Mouse (Mus musculus): Measurements from ENCODE around the gene Chn1. TPM values are rescaled to one million over a fixed set of nuclear protein-coding genes. Genes with fewer than 3 reads are reported as not detected.

Gene Chn1
- polyA plus RNA-seq, 1 experiment from 2014 or later = 86.7 TPM

DNA sequence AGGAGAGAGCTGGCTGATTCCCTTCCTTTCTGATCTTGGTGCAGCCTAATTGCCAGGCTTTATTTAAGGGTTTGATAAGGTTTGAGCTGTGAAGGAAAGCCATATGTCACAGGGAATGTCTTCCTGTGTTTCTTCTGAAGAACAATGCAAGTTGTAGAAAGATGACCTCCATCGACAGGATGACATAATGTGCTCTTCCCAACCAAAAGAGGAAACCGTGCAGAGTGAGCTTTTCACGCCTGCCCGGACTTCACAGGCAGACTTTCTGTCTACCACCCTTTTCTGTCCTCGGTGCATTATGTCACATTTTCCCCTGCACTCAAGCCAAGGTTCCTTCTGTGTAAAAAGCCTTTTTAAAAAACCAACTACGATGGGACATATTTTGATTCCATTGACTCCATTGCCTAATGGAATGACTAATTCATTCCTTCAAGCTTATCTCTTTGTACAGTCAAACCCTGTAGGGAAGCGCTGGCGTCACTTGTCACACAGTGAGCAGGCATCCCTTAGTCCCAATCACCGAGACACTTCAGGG lies 7.3 kb upstream of the Chn1 start:
- ATAC-seq (ENCODE audit: low FRiP score) = no peak
- 72% methylated on average over 9 of the region's 9 CpGs for WGBS
- Histone ChIP-seq H3K4me1 (ENCODE audit: control insufficient read depth, insufficient read depth, low read length) (no peaks in the 10 kb centered on the region), H3K9ac (ENCODE audit: low read length) (no peak overlapping the region), H3K27me3 (ENCODE audit: control insufficient read depth, insufficient read depth, low read length) (no peaks in the 10 kb centered on the region), H3K27ac (ENCODE audit: low read depth, low read length) (no peak overlapping the region), H3K4me3 (ENCODE audit: low read depth, low read length) (no peak overlapping the region), H3K36me3 (ENCODE audit: control insufficient read depth, insufficient read depth, low read length) (no peaks in the 10 kb centered on the region), H3K4me2 (no peak overlapping the region), H3K9me3 (ENCODE audit: control insufficient read depth, low read length) (no peaks in the 10 kb centered on the region)
- DNase-seq (ENCODE audit: low spot score, missing footprints) = no peak

DNA sequence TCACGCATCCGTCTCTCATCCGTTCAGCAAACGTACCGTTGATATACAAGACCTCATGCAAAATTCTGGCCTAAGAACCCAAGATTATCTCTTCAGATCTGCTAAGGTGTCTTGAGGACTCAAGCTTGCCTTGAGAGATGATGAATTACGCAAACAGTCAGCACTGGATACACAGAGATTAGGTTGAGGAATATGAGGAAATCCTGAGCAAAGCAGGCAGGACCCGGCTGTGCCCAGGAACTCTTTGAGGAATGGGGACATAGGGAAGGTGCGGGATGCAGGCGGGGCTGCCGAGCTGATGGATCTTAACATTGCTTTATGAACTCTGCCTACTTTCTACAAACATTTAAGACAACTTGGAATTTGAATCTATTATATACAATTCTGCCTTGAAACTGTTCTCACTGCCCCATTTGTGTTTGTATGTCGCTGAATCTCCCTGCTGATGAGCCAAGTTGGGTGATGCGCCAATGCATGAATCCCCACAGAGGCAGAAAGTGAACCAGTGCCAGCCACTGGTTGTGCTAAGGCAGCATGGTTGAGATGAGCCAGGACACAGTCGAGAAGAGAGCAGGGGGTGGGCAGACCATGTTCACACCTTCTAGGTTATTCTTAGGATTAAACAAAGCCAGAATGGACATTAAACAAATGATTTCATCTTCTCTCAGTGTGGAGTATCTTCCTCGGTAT lies 5.3 kb upstream of the Chn1 start:
- no peaks in the 10 kb centered on the region for H3K9me3 ChIP-seq (ENCODE audit: control insufficient read depth, low read length)
- H3K27ac ChIP-seq (ENCODE audit: low read depth, low read length) = no peak overlapping the region
- no peaks in the 10 kb centered on the region for H3K4me1 ChIP-seq (ENCODE audit: control insufficient read depth, insufficient read depth, low read length)
- no peak overlapping the region for H3K9ac ChIP-seq (ENCODE audit: low read length)
- DNase-seq (ENCODE audit: low spot score, missing footprints) (no peak), ATAC-seq (ENCODE audit: low FRiP score) (no peak)
- WGBS = 82% methylated on average over 14 of the region's 14 CpGs
- H3K36me3 ChIP-seq (ENCODE audit: control insufficient read depth, insufficient read depth, low read length) = no peaks in the 10 kb centered on the region
- H3K4me2 ChIP-seq = no peak overlapping the region
- H3K4me3 ChIP-seq (ENCODE audit: low read depth, low read length) = no peak overlapping the region
- no peaks in the 10 kb centered on the region for H3K27me3 ChIP-seq (ENCODE audit: control insufficient read depth, insufficient read depth, low read length)

DNA sequence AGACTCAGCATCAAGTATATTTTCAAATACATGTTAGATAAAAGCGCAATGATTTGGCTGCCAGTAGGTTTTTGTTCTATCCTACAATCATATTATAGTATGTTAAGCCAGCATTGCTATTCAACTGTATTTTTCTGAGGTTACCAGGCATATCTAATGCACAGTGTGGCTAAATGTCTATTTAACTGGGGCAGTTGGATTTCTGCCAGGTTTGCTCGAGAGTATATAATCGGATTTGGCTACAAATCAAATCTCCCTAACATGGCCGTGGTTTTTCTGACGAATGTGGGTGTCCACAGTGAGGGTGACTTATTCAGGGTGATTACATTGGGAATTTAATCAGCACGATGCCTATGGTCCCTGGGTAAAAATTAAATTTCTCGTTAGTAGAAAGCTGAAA lies 4.7 kb upstream of the Chn1 start:
- Histone ChIP-seq H3K36me3 (ENCODE audit: control insufficient read depth, insufficient read depth, low read length) (no peaks in the 10 kb centered on the region), H3K4me2 (no peak overlapping the region), H3K9ac (ENCODE audit: low read length) (no peak overlapping the region), H3K4me1 (ENCODE audit: control insufficient read depth, insufficient read depth, low read length) (no peaks in the 10 kb centered on the region), H3K9me3 (ENCODE audit: control insufficient read depth, low read length) (no peaks in the 10 kb centered on the region), H3K27me3 (ENCODE audit: control insufficient read depth, insufficient read depth, low read length) (no peaks in the 10 kb centered on the region), H3K4me3 (ENCODE audit: low read depth, low read length) (no peak overlapping the region), H3K27ac (ENCODE audit: low read depth, low read length) (no peak overlapping the region)
- ATAC-seq (ENCODE audit: low FRiP score) (no peak), DNase-seq (ENCODE audit: low spot score, missing footprints) (no peak)
- WGBS = 71% methylated on average over 7 of the region's 7 CpGs

DNA sequence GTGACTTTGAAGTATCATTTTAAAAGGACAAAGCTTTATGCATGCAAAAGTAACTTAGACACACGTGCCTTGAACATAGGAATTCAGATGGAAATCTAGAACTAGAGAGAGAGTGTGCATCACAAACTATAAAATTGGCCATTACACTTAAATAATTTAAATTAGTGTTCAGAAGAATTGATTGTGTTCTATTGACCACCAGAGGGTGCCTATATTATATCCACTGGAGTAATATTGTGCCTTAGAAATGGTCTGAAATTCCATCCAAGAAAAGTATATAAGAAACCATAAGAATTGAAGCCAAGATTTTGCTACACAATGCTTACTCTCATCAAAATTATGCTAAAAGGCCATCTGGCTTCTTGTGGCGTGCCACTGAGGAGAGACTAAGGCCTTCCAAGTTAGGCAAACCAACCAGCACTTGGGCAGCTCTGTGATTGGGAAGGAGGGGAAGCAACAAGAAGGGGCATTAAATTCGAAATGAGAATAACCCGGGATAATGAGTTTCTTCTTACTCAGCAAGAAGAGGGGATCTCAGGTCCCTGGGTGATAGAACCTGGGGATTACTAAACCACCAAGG lies 4.0 kb upstream of the Chn1 start:
- Histone ChIP-seq H3K4me1 (ENCODE audit: control insufficient read depth, insufficient read depth, low read length) (0 out of 2 replicates have a peak, but pooled peaks cover 2% of the 10 kb centered on the region), H3K27me3 (ENCODE audit: control insufficient read depth, insufficient read depth, low read length) (no peaks in the 10 kb centered on the region), H3K27ac (ENCODE audit: low read depth, low read length) (no peak overlapping the region), H3K36me3 (ENCODE audit: control insufficient read depth, insufficient read depth, low read length) (no peaks in the 10 kb centered on the region), H3K9me3 (ENCODE audit: control insufficient read depth, low read length) (no peaks in the 10 kb centered on the region), H3K4me3 (ENCODE audit: low read depth, low read length) (no peak overlapping the region), H3K4me2 (no peak overlapping the region), H3K9ac (ENCODE audit: low read length) (no peak overlapping the region)
- ATAC-seq (ENCODE audit: low FRiP score) (no peak), DNase-seq (ENCODE audit: low spot score, missing footprints) (no peak)
- 77% methylated on average over 4 of the region's 4 CpGs for WGBS

DNA sequence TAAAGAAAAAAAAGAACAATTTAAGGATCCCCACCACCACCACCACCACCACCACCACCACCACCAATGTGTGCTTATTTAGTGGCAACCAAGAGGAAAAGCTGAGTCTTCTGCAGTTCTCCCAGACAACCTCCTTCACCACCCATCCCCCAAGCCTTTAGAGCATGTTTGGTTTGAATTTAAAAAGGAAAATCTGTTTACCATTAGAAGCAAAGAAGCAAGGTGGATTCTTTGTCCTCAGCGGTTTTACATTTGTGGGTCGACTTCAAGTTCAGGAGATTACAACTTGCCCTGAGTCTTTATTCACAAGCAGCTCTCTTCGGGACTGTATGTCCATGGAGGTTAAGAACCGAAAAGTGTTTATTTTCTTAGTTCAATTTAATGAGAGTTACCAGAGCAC lies 1.8 kb upstream of the Chn1 start:
- Histone ChIP-seq H3K36me3 (ENCODE audit: control insufficient read depth, insufficient read depth, low read length) (no peaks in the 10 kb centered on the region), H3K27me3 (ENCODE audit: control insufficient read depth, insufficient read depth, low read length) (no peaks in the 10 kb centered on the region), H3K27ac (ENCODE audit: low read depth, low read length) (no peak overlapping the region), H3K4me3 (ENCODE audit: low read depth, low read length) (no peak overlapping the region), H3K9ac (ENCODE audit: low read length) (no peak overlapping the region), H3K4me2 (no peak overlapping the region), H3K4me1 (ENCODE audit: control insufficient read depth, insufficient read depth, low read length) (peaks cover 13% of the 10 kb centered on the region; the same call in 1 of the 2 replicates), H3K9me3 (ENCODE audit: control insufficient read depth, low read length) (no peaks in the 10 kb centered on the region)
- ATAC-seq (ENCODE audit: low FRiP score) (no peak), DNase-seq (ENCODE audit: low spot score, missing footprints) (no peak)
- 22% methylated on average over 4 of the region's 4 CpGs for WGBS

DNA sequence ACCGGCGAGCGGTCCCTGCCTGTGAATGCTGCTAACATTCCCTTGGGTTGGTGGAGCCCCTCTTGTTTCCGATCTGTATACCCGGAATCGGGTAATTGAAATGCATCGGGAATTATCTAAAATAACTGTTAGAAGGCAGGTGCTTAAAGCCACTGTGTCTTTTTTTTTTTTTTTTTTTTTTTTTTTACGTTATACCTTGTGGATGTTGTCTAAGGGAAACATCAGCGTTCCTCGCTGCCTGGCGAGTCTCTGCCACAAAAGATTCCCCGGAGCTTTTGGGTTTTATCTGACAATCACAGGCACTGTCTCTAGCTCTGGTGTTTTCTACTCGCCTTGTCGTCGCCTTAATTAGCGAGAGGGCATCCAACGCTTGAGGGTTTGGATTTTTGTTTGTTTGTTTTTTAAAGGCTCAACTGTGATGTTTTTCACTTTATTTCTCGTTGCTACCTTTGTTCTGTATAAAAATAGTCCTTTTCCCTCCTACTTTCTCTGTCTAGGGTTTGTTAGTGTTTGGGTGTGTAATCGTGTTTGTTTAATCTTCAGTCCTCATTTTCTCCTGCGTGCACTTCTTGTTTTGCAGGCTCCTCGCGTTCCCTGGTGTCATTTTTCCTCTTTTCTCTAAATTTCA lies 651 bp upstream of the Chn1 start:
- Histone ChIP-seq H3K9ac (ENCODE audit: low read length) (peak overlapping the region; percentile 93), H3K4me2 (peak overlapping the region; percentile 57), H3K4me3 (ENCODE audit: low read depth, low read length) (peak overlapping the region; percentile 93), H3K36me3 (ENCODE audit: control insufficient read depth, insufficient read depth, low read length) (no peaks in the 10 kb centered on the region), H3K9me3 (ENCODE audit: control insufficient read depth, low read length) (no peaks in the 10 kb centered on the region), H3K27me3 (ENCODE audit: control insufficient read depth, insufficient read depth, low read length) (no peaks in the 10 kb centered on the region), H3K27ac (ENCODE audit: low read depth, low read length) (peak overlapping the region; percentile 78), H3K4me1 (ENCODE audit: control insufficient read depth, insufficient read depth, low read length) (peaks cover 13% of the 10 kb centered on the region; the same call in 1 of the 2 replicates)
- ATAC-seq (ENCODE audit: low FRiP score) (peak; percentile 52), DNase-seq (ENCODE audit: low spot score, missing footprints) (peak; percentile 93)
- under 1% methylated on average over 22 of the region's 22 CpGs for WGBS

DNA sequence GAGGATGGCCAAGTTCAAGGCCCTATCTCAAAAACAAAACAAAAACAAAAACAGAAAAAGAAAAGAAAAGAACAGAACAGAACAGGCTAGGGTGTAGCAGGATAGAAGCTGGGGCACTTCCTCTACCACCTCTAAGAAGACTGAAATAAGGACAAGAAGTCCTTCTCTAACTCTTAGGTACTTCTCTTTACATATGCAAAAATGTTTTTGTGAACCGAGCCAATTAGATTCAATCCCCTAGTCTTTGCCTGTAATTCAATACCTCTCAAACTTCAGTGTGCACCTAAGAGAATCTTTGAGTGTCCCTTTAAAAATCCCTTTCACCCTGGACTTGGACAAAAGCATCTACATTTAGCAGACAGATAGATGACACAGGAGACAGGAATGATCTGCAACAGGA lies 2.2 kb downstream of the Chn1 start:
- H3K4me2 ChIP-seq = peak overlapping the region; percentile 57
- ATAC-seq (ENCODE audit: low FRiP score) (no peak), DNase-seq (ENCODE audit: low spot score, missing footprints) (no peak)
- no peak overlapping the region; the same call in 1 of the 2 replicates for H3K9ac ChIP-seq (ENCODE audit: low read length)
- WGBS = 24% methylated on average over 1 of the region's 1 CpGs
- no peaks in the 10 kb centered on the region for H3K9me3 ChIP-seq (ENCODE audit: control insufficient read depth, low read length)
- no peaks in the 10 kb centered on the region for H3K27me3 ChIP-seq (ENCODE audit: control insufficient read depth, insufficient read depth, low read length)
- H3K27ac ChIP-seq (ENCODE audit: low read depth, low read length) = no peak overlapping the region
- peaks cover 13% of the 10 kb centered on the region; the same call in 1 of the 2 replicates for H3K4me1 ChIP-seq (ENCODE audit: control insufficient read depth, insufficient read depth, low read length)
- H3K36me3 ChIP-seq (ENCODE audit: control insufficient read depth, insufficient read depth, low read length) = no peaks in the 10 kb centered on the region
- no peak overlapping the region for H3K4me3 ChIP-seq (ENCODE audit: low read depth, low read length)

DNA sequence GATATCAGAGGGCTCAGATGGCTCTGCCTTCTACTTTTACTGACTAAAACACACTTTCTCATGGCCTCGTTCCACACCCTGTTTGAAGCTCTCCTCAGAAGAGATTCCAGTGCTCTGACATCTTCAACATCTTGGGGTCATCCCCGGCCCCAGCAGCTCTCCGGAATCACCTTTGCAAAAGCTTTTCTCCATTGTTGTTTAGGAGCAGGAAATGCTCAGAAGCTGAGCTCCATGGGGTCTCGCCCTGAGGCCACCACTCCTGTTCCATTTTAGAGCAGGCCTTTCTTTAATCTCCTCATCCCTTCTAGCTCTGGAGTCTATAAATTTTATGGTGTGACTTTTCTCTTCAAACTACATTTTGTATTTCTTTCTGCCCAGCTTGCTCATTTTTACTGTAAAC lies 6.5 kb downstream of the Chn1 start:
- Histone ChIP-seq H3K9ac (ENCODE audit: low read length) (no peak overlapping the region), H3K27ac (ENCODE audit: low read depth, low read length) (no peak overlapping the region), H3K27me3 (ENCODE audit: control insufficient read depth, insufficient read depth, low read length) (no peaks in the 10 kb centered on the region), H3K9me3 (ENCODE audit: control insufficient read depth, low read length) (no peaks in the 10 kb centered on the region), H3K4me2 (no peak overlapping the region), H3K4me1 (ENCODE audit: control insufficient read depth, insufficient read depth, low read length) (peaks cover 9% of the 10 kb centered on the region; the same call in 1 of the 2 replicates), H3K36me3 (ENCODE audit: control insufficient read depth, insufficient read depth, low read length) (no peaks in the 10 kb centered on the region), H3K4me3 (ENCODE audit: low read depth, low read length) (no peak overlapping the region)
- WGBS = 70% methylated on average over 4 of the region's 4 CpGs
- ATAC-seq (ENCODE audit: low FRiP score) (no peak), DNase-seq (ENCODE audit: low spot score, missing footprints) (peak; percentile 37)

DNA sequence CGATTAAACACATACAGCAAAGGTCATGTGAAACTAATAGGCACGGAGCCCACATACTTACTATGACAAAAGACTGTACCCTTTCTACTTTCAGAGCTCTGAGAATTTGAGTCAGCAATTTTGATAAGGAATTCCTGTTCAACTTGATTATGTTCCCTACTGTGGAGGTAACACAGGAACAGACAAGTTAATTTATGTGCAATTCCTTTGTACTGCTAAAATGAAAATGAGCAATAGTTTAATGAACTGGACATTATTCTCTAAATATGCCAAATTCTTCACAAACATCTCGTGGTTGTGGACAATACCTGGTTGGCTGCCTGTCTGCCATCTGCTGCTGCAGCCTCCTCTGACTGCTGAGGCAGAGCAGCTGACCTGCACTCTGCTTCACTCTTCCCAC lies 11.6 kb downstream of the Chn1 start:
- Histone ChIP-seq H3K27ac (ENCODE audit: low read depth, low read length) (no peak overlapping the region), H3K4me1 (ENCODE audit: control insufficient read depth, insufficient read depth, low read length) (0 out of 2 replicates have a peak, but pooled peaks cover 2% of the 10 kb centered on the region), H3K4me2 (no peak overlapping the region), H3K9ac (ENCODE audit: low read length) (no peak overlapping the region), H3K9me3 (ENCODE audit: control insufficient read depth, low read length) (no peaks in the 10 kb centered on the region), H3K27me3 (ENCODE audit: control insufficient read depth, insufficient read depth, low read length) (no peaks in the 10 kb centered on the region), H3K36me3 (ENCODE audit: control insufficient read depth, insufficient read depth, low read length) (0 out of 2 replicates have a peak, but pooled peaks cover 3% of the 10 kb centered on the region), H3K4me3 (ENCODE audit: low read depth, low read length) (no peak overlapping the region)
- 82% methylated on average over 3 of the region's 3 CpGs for WGBS
- DNase-seq (ENCODE audit: low spot score, missing footprints) (peak; percentile 47), ATAC-seq (ENCODE audit: low FRiP score) (no peak)
